Mouse (Mus musculus): ENCODE data around the gene Dennd5a. TPM values are rescaled to one million over a fixed set of nuclear protein-coding genes. Genes with fewer than 3 reads are reported as not detected.

The Dennd5a gene
- polyA plus RNA-seq, 1 experiment from 2014 or later: 41.7 TPM

DNA sequence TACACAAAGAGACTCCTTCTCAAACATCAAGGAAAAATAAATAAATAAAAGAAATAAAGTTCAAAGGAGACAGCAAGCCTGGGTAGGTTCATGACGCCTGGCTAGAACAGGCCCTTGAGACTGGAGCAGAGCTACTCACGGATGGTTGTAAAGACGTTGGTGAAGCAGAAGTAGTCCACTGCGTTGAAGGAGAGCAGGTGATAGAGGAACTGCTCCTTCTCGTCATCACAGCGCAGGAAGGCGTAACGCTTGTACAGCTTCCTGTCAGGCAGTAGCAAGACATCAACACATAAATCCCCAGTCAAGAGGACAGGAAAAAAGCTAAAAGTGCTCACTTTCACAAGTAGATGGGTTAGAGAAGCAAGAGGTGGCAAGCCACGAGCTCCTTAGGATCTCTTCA lies 59.3 kb downstream of the Dennd5a start:
- Histone ChIP-seq H3K27ac (no peak overlapping the region), H3K9ac (no peak overlapping the region), H3K4me2 (no peak overlapping the region), H3K9me3 (no peaks in the 10 kb centered on the region), H3K4me3 (no peak overlapping the region), H3K36me3 (replicated peaks) (peaks cover 73% of the 10 kb centered on the region), H3K27me3 (replicated peaks) (no peaks in the 10 kb centered on the region), H3K4me1 (no peaks in the 10 kb centered on the region)
- 93% methylated on average over 9 of the region's 9 CpGs for WGBS
- ATAC-seq (replicated peaks): no peak

- no peaks in the 10 kb centered on the region for H3K27me3 ChIP-seq (replicated peaks)
- no peak overlapping the region for H3K27ac ChIP-seq
- no peaks in the 10 kb centered on the region for H3K4me1 ChIP-seq
- no peak overlapping the region for H3K4me2 ChIP-seq
- H3K4me3 ChIP-seq: no peak overlapping the region
- no peak overlapping the region for H3K9ac ChIP-seq
- no peak for ATAC-seq (replicated peaks)
- H3K36me3 ChIP-seq (replicated peaks): peaks cover 76% of the 10 kb centered on the region
- H3K9me3 ChIP-seq: no peaks in the 10 kb centered on the region
Measured at GRCm38 (mm10) chr7:109898911-109899310, 61.4 kb downstream of the Dennd5a start.

- Histone ChIP-seq H3K9me3 (no peaks in the 10 kb centered on the region), H3K27ac (no peak overlapping the region), H3K36me3 (replicated peaks) (peaks cover 45% of the 10 kb centered on the region), H3K9ac (no peak overlapping the region), H3K4me2 (no peak overlapping the region), H3K27me3 (replicated peaks) (no peaks in the 10 kb centered on the region), H3K4me1 (no peaks in the 10 kb centered on the region), H3K4me3 (no peak overlapping the region)
- 0 out of 2 replicates have a peak, but pooled peaks have one; percentile 39 for ATAC-seq (replicated peaks)
- WGBS: 40% methylated on average over 3 of the region's 3 CpGs
Measured at GRCm38 (mm10) chr7:109892530-109892929, 67.7 kb downstream of the Dennd5a start.

DNA sequence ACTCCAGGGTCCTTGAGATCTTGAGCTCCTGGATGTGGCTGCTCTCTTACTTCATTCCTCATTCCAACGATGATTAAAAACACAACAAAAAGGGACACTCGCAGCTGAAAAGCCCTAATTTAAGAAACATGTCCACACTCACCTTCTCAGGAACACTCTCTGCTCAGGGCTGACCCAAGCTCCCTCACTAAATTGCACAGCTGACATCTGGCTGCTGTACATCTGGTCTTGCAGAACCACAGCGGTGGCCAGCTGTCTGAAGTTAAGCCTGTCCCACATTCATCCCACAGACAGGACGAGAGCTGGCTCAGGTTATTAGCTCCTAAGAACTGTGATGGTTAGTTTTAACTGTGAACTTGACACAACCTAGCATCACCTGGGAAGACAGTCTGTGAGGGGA lies 68.5 kb downstream of the Dennd5a start:
- Histone ChIP-seq H3K36me3 (replicated peaks) (peaks cover 41% of the 10 kb centered on the region), H3K4me1 (no peaks in the 10 kb centered on the region), H3K9me3 (no peaks in the 10 kb centered on the region), H3K9ac (no peak overlapping the region), H3K4me3 (no peak overlapping the region), H3K4me2 (no peak overlapping the region), H3K27me3 (replicated peaks) (no peaks in the 10 kb centered on the region), H3K27ac (no peak overlapping the region)
- 89% methylated on average over 4 of the region's 4 CpGs for WGBS
- no peak for ATAC-seq (replicated peaks)

- H3K36me3 ChIP-seq (replicated peaks): peaks cover 29% of the 10 kb centered on the region; the same call in 1 of the 2 replicates
- 88% methylated on average over 2 of the region's 2 CpGs for WGBS
Measured at GRCm38 (mm10) chr7:109890256-109890655, 70.0 kb downstream of the Dennd5a start.

GRCm38 (mm10) chr7:109889300-109889699 lies 71.0 kb downstream of the Dennd5a start:
- WGBS: 90% methylated on average over 5 of the region's 5 CpGs
- peaks cover 20% of the 10 kb centered on the region; the same call in 1 of the 2 replicates for H3K36me3 ChIP-seq (replicated peaks)

More at GRCm38 (mm10) chr7:109890256-109890655, 70.0 kb downstream of the Dennd5a start:
- Histone ChIP-seq H3K27ac (no peak overlapping the region), H3K4me1 (no peaks in the 10 kb centered on the region), H3K9ac (no peak overlapping the region), H3K9me3 (no peaks in the 10 kb centered on the region), H3K27me3 (replicated peaks) (no peaks in the 10 kb centered on the region), H3K4me2 (no peak overlapping the region), H3K4me3 (no peak overlapping the region)
- ATAC-seq (replicated peaks): no peak

GRCm38 (mm10) chr7:109886249-109886648 lies 74.0 kb downstream of the Dennd5a start:
- Histone ChIP-seq H3K4me3 (no peak overlapping the region), H3K36me3 (replicated peaks) (peaks cover 4% of the 10 kb centered on the region; the same call in 1 of the 2 replicates), H3K9ac (no peak overlapping the region), H3K4me1 (no peaks in the 10 kb centered on the region), H3K27me3 (replicated peaks) (no peaks in the 10 kb centered on the region), H3K9me3 (no peaks in the 10 kb centered on the region), H3K4me2 (no peak overlapping the region), H3K27ac (no peak overlapping the region)
- 89% methylated on average over 1 of the region's 1 CpGs for WGBS
- ATAC-seq (replicated peaks): no peak

More at GRCm38 (mm10) chr7:109889300-109889699, 71.0 kb downstream of the Dennd5a start:
- Histone ChIP-seq H3K27ac (no peak overlapping the region), H3K9ac (no peak overlapping the region), H3K9me3 (no peaks in the 10 kb centered on the region), H3K27me3 (replicated peaks) (no peaks in the 10 kb centered on the region), H3K4me3 (no peak overlapping the region), H3K4me1 (no peaks in the 10 kb centered on the region), H3K4me2 (no peak overlapping the region)
- ATAC-seq (replicated peaks): no peak

DNA sequence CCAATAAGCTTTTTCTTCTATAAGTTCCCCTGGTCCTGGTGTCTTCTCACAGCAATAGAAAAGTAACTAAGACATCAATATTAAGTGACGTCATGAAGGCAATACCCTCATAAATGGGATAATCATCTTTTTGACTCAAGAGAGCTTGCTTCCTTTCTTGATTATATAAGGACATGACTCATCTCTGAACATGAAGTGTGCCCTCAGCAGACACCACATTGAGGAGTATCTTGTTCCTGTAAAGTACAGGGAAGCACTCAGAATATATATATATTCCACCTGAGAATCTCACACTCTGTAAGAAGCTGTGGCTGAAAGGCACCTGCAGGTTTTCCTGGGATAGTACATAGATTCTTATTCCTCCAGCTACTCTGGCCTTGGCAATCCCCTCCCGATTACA lies 77.7 kb downstream of the Dennd5a start:
- H3K9ac ChIP-seq: no peak overlapping the region
- no peaks in the 10 kb centered on the region for H3K27me3 ChIP-seq (replicated peaks)
- ATAC-seq (replicated peaks): no peak
- no peak overlapping the region for H3K27ac ChIP-seq
- H3K36me3 ChIP-seq (replicated peaks): peaks cover 4% of the 10 kb centered on the region; the same call in 1 of the 2 replicates
- H3K4me3 ChIP-seq: no peak overlapping the region
- H3K4me1 ChIP-seq: no peaks in the 10 kb centered on the region
- no peak overlapping the region for H3K4me2 ChIP-seq
- 92% methylated on average over 2 of the region's 2 CpGs for WGBS
- no peaks in the 10 kb centered on the region for H3K9me3 ChIP-seq

DNA sequence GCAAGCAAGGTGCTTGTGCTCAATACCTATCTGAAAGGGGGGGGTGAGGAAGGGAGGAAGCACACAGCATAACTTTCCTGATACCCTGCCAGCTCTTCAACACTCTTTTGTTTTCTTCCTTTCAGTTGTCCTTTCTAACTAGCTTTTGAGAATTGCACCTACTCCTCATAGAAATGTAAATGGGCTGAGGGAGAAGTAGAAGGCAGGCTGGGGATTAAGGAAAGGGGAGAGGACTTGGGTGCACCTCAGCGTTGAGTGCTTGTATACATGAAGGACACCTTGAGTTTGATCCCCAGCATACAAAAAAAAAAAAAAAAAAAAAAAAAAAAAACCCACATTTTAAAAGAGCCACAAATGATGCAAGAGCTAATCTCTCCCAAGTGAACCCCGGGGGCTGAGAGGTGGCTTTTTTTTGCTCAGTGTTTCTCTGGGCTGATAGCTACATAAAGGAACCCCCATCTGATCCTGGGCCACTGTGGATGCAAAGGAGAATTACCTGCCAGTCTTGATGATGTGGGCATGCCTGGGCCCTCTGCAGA lies 78.6 kb downstream of the Dennd5a start:
- H3K4me3 ChIP-seq: no peak overlapping the region
- no peak overlapping the region for H3K27ac ChIP-seq
- H3K9me3 ChIP-seq: no peaks in the 10 kb centered on the region
- no peaks in the 10 kb centered on the region for H3K4me1 ChIP-seq
- H3K9ac ChIP-seq: no peak overlapping the region
- 40% methylated on average over 2 of the region's 2 CpGs for WGBS
- H3K27me3 ChIP-seq (replicated peaks): no peaks in the 10 kb centered on the region
- H3K4me2 ChIP-seq: no peak overlapping the region
- ATAC-seq (replicated peaks): no peak
- peaks cover under 1% of the 10 kb centered on the region; the same call in 1 of the 2 replicates for H3K36me3 ChIP-seq (replicated peaks)

DNA sequence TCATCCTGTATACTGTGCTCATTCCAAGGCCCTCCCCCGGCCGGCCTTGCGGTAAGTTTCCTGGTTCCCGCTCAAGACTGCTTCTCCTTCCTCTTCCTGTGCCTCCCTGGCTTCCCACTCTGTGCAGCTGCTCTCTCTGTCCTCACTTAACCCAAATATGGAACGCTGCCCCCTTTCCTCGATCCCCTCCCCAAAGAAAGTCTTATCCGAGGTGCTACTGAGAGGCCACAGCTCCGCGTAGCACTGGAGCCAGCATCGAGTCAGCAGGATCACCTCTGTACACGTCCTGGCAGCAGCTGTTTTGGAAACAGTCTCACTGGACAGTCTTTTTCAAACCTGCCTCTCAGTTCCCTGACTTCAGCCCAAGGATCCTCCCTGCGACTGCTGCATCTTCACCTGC lies 81.1 kb downstream of the Dennd5a start:
- Histone ChIP-seq H3K9me3 (no peaks in the 10 kb centered on the region), H3K36me3 (replicated peaks) (no peaks in the 10 kb centered on the region), H3K9ac (no peak overlapping the region), H3K4me3 (no peak overlapping the region), H3K4me2 (no peak overlapping the region), H3K4me1 (no peaks in the 10 kb centered on the region; the same call in 1 of the 2 replicates), H3K27ac (no peak overlapping the region), H3K27me3 (replicated peaks) (no peaks in the 10 kb centered on the region)
- ATAC-seq (replicated peaks): no peak
- 69% methylated on average over 12 of the region's 12 CpGs for WGBS

DNA sequence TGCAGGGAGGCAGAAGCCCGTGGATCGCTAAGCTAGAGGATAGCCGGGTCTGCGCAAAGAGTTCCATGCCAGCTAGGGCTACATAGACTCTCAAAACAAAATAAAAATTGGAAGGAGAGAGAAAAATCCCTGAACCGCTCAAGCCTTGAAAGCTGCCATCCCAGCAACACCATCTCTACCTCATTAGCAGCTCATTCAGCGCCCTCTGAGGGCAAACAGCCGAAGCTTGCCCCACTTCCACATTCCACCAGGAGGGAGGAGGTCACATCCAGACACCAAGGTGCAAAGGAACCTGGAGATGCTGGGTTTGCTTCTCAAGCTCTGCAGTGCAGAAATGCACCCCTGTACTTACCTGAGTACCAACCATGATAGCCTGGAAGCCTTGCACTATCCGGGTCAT lies 84.2 kb downstream of the Dennd5a start:
- Histone ChIP-seq H3K9me3 (no peaks in the 10 kb centered on the region), H3K4me3 (no peak overlapping the region), H3K4me2 (no peak overlapping the region), H3K36me3 (replicated peaks) (no peaks in the 10 kb centered on the region), H3K27me3 (replicated peaks) (no peaks in the 10 kb centered on the region), H3K9ac (no peak overlapping the region), H3K4me1 (no peaks in the 10 kb centered on the region; the same call in 1 of the 2 replicates), H3K27ac (0 out of 2 replicates have a peak overlapping the region, but pooled peaks have one; percentile 7)
- ATAC-seq (replicated peaks): no peak
- 77% methylated on average over 8 of the region's 8 CpGs for WGBS

- no peaks in the 10 kb centered on the region for H3K27me3 ChIP-seq (replicated peaks)
- H3K4me2 ChIP-seq: no peak overlapping the region
- no peaks in the 10 kb centered on the region for H3K9me3 ChIP-seq
- H3K36me3 ChIP-seq (replicated peaks): no peaks in the 10 kb centered on the region
- H3K4me3 ChIP-seq: no peak overlapping the region
- H3K4me1 ChIP-seq: no peaks in the 10 kb centered on the region; the same call in 1 of the 2 replicates
- H3K9ac ChIP-seq: no peak overlapping the region
- no peak for ATAC-seq (replicated peaks)
- H3K27ac ChIP-seq: 0 out of 2 replicates have a peak overlapping the region, but pooled peaks have one; percentile 7
- 58% methylated on average over 3 of the region's 3 CpGs for WGBS
Measured at GRCm38 (mm10) chr7:109875598-109875997, 84.7 kb downstream of the Dennd5a start.

- Histone ChIP-seq H3K9ac (no peak overlapping the region), H3K9me3 (no peaks in the 10 kb centered on the region), H3K4me1 (no peaks in the 10 kb centered on the region; the same call in 1 of the 2 replicates), H3K4me3 (no peak overlapping the region), H3K36me3 (replicated peaks) (no peaks in the 10 kb centered on the region), H3K4me2 (no peak overlapping the region), H3K27me3 (replicated peaks) (no peaks in the 10 kb centered on the region), H3K27ac (no peak overlapping the region)
- ATAC-seq (replicated peaks): peak; percentile 50
Measured at GRCm38 (mm10) chr7:109875033-109875432, 85.2 kb downstream of the Dennd5a start.

All from midbrain, embryonic 15.5 days (tissue).